ENCODE assay signal across 8 mouse cellular contexts in genomic region chr8:72354272-72354671, GRCm38 (mm10). TPM values are rescaled to one million over a fixed set of nuclear protein-coding genes. Genes with fewer than 3 reads are reported as not detected.
DNase-seq lines count a peak whose midpoint lies in the region; ATAC-seq lines count a peak whose summit lies in the region.

No protein-coding gene starts in this region.

- peaks cover 44% of the 10 kb centered on the region for H3K36me3 ChIP-seq in kidney, embryonic 14.5 days (ENCODE audit: control insufficient read depth, insufficient read depth, low read length)

- 0 out of 2 replicates have a peak, but pooled peaks have one; percentile 56 for ATAC-seq in erythroid progenitor cell, adult 5-6 weeks (replicated peaks; ENCODE audit: low FRiP score, poor library complexity, severe bottlenecking)
- ATAC-seq in kidney, embryonic 14.5 days (ENCODE audit: low FRiP score, low TSS enrichment), result no peak

- H3K4me3 ChIP-seq in kidney, embryonic 14.5 days (ENCODE audit: low read length), result no peak overlapping the region

- no peak overlapping the region for H3K9ac ChIP-seq in kidney, embryonic 14.5 days (ENCODE audit: low read depth, low read length)

- H3K27ac ChIP-seq in kidney, embryonic 14.5 days (ENCODE audit: low read depth, low read length), result peak overlapping the region; percentile 30; the same call in 1 of the 2 replicates

- H3K4me2 ChIP-seq in kidney, embryonic 14.5 days (replicated peaks; ENCODE audit: low read depth, low read length), result no peak overlapping the region

- DNase-seq in CD8-positive naive resting alpha-beta T cell, adult 2 months (ENCODE audit: low read depth in 2 of 2, low spot score in 2 of 2), result peak; percentile 82 to 87
- DNase-seq in lung, postnatal 36 days, result peak; percentile 89
- peak; percentile 80 for DNase-seq in thymus, postnatal 4 days
- no peak for DNase-seq in cerebellum, adult 18-20 months
- DNase-seq in MN1 (ENCODE audit: low spot score), result no peak
- DNase-seq in Muller cell, postnatal 12 days (ENCODE audit: inconsistent ontology term), result no peak

- no peaks in the 10 kb centered on the region for H3K27me3 ChIP-seq in kidney, embryonic 14.5 days (ENCODE audit: control insufficient read depth, insufficient read depth, low read length)

- H3K9me3 ChIP-seq in kidney, embryonic 14.5 days (ENCODE audit: control insufficient read depth, low read length), result no peaks in the 10 kb centered on the region

- H3K4me1 ChIP-seq in kidney, embryonic 14.5 days (ENCODE audit: control insufficient read depth, insufficient read depth, low read length), result no peaks in the 10 kb centered on the region

- WGBS in kidney, embryonic 14.5 days, result 45% methylated on average over 11 of the region's 11 CpGs

RNA-seq across cellular contexts. Expression of gene Klf2, which starts 35.4 kb away (rescaled TPM):
- 5.4 and 13.3 TPM in 2 replicates for total RNA-seq in erythroid progenitor cell, adult 5-6 weeks (2015; ENCODE audit: low replicate concordance)
- total RNA-seq in erythroid progenitor cell, adult 5-6 weeks (2017; ENCODE audit: low replicate concordance), result 2.9 and 5.5 TPM in 2 replicates
- polyA plus RNA-seq in kidney, embryonic 14.5 days (2014; fragmentation: Nextera tagmentation; extraction: Ambion mirVana), result 12.1 and 13.9 TPM in 2 replicates

RNA-seq across cellular contexts. Expression of gene Gm10282, which starts 49.2 kb away (rescaled TPM):
- total RNA-seq in erythroid progenitor cell, adult 5-6 weeks (2015; ENCODE audit: low replicate concordance), result 32.8 and 36.5 TPM in 2 replicates
- total RNA-seq in erythroid progenitor cell, adult 5-6 weeks (2017; ENCODE audit: low replicate concordance), result 19.9 and 23.5 TPM in 2 replicates
- 32.7 and 38.4 TPM in 2 replicates for polyA plus RNA-seq in kidney, embryonic 14.5 days (2014; fragmentation: Nextera tagmentation; extraction: Ambion mirVana)

Comparison
In these comparisons a context has a peak if more than half of its experiments do, and no peak if none do; other contexts are left out.
1. DNase-seq: peak in CD8-positive naive resting alpha-beta T cell, adult 2 months (2 of 2), lung, postnatal 36 days (single experiment) and thymus, postnatal 4 days (single experiment); none in cerebellum, adult 18-20 months (0 of 2), MN1 (single experiment) and Muller cell, postnatal 12 days (single experiment).